Mouse (Mus musculus) heart, embryonic 13.5 days (tissue): ENCODE data around the gene Mc1r. TPM values are rescaled to one million over a fixed set of nuclear protein-coding genes. Genes with fewer than 3 reads are reported as not detected.

Source experiments
- ATAC-seq: fragments of 200-750 bp; cut with Nextera tagmentation; 2 replicates; pipeline ENCODE4 v1.8.0; 2017; ENCODE audit warnings: moderate TSS enrichment; ENCODE audit not compliant: insufficient number of reproducible peaks, low FRiP score, low TSS enrichment; ENCODE audit errors: extremely low read depth
- H3K27ac ChIP-seq: fragments of 300-500 bp; sonication (generic); replicated peaks from 2 replicates; pipeline ENCODE4 v1.5.1; 2015; ENCODE audit warnings: moderate library complexity, mild to moderate bottlenecking, inconsistent platforms
- H3K27me3 ChIP-seq: fragments of 300-500 bp; sonication (generic); replicated peaks from 2 replicates; pipeline ENCODE4 v1.6.1; 2015; ENCODE audit warnings: mild to moderate bottlenecking, inconsistent platforms
- H3K36me3 ChIP-seq: fragments of 300-500 bp; sonication (generic); 2 replicates; pipeline ENCODE4 v1.6.1; 2015; ENCODE audit warnings: mild to moderate bottlenecking, inconsistent platforms
- H3K4me1 ChIP-seq: fragments of 300-500 bp; sonication (generic); 2 replicates; pipeline ENCODE4 v1.6.1; 2015; ENCODE audit warnings: inconsistent platforms
- H3K4me2 ChIP-seq: fragments of 300-500 bp; sonication (generic); 2 replicates; pipeline ENCODE4 v1.6.1; 2015; ENCODE audit warnings: inconsistent platforms, mild to moderate bottlenecking, moderate library complexity
- H3K4me3 ChIP-seq: fragments of 300-500 bp; sonication (generic); 2 replicates; pipeline ENCODE4 v1.5.1; 2015; ENCODE audit warnings: moderate library complexity, mild to moderate bottlenecking, inconsistent platforms
- H3K9ac ChIP-seq: fragments of 300-500 bp; sonication (generic); 2 replicates; pipeline ENCODE4 v1.6.1; 2015; ENCODE audit warnings: inconsistent platforms, mild to moderate bottlenecking, moderate library complexity
- H3K9me3 ChIP-seq: fragments of 300-500 bp; sonication (generic); 2 replicates; pipeline ENCODE4 v1.6.1; 2016; ENCODE audit warnings: inconsistent platforms
- WGBS: fragments of 180-500 bp; shearing (Covaris S2); methylation state at CpG from one replicate; pipeline ENCODE4 v1.1.7; 2015; ENCODE audit warnings: mixed read lengths; 5-methylcytosine and 5-hydroxymethylcytosine counted together
- polyA plus RNA-seq: library from polyadenylated mRNA; unstranded; fragments of >200 nt; fragmentation: Nextera tagmentation; extraction: Ambion mirVana; gene quantifications from 2 replicates; pipeline ENCODE4 v1.2.1, GENCODE M21; 2015

Gene Mc1r
- not detected in 2 replicates for polyA plus RNA-seq

DNA sequence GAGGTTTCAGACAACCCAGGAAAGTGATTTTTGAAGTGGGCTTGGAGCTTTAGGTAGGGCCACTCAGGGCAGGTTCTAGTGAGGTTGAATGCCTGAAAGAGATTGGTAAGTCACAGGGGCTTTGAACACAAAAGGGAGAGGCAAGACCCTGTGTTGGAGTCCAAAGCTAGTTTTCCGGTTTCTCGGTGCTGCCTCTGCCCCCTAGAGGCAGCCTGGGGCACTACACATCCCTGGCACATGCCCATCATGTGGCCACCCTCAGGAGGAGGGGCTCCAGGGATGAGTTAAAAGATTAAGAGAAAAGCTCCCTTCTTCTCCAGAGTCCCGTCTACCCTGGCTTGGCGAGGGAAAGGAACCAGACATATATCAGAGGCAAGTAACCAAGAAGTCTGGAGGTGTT is at the start of gene Mc1r:
TSS of gene Mc1r (plus strand) at position 322 of the 400 bp plus-strand sequence.
- 8% methylated on average over 4 of the region's 4 CpGs for WGBS
- Histone ChIP-seq H3K4me3 (no peak within 1 kb of the TSS), H3K27me3 (peaks cover 36% of the 10 kb centered on the region), H3K4me1 (peaks cover 50% of the 10 kb centered on the region), H3K4me2 (peak within 1 kb of the TSS; percentile 24; the same call in 1 of the 2 replicates), H3K36me3 (peaks cover 18% of the 10 kb centered on the region), H3K9ac (no peak within 1 kb of the TSS), H3K27ac (no peak within 1 kb of the TSS), H3K9me3 (no peaks in the 10 kb centered on the region)
- ATAC-seq = no peak

DNA sequence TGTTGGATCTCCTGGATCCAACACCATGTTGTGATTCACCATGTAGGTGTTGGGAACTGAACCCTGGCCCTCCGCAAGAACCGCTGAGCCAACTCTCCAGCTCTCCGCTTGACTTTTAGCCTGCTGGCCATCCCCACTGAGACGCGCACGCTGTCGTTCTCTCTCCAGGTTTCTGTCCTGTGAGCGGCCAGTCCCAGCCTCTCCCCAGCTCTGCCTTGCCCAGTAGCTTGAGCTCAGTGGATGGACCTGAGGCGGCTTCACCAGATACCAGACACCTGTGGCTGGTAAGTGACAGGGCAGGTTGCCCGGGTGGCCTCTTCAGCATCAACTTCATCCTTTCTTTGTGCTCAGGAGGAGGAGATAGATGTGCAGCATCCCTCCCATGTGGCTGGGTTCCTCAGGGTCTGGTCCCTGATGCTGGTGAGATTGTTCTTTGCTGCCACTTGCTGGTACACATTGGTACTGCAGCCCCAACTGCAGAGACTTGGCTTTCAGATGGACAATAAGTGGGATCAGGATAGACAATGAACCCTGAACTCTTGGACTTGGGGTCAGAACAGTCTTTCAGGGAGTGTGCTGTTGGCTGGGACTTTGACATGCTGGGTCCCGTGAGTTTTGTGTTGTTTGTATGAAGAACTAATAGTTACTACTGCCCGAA is 45.7 kb upstream of the Mc1r start:
- H3K27me3 ChIP-seq = peaks cover 7% of the 10 kb centered on the region; the same call in 1 of the 2 replicates
- no peak overlapping the region for H3K27ac ChIP-seq
- no peak overlapping the region for H3K9ac ChIP-seq
- no peaks in the 10 kb centered on the region for H3K4me1 ChIP-seq
- no peaks in the 10 kb centered on the region for H3K36me3 ChIP-seq
- H3K4me2 ChIP-seq = no peak overlapping the region
- H3K9me3 ChIP-seq = no peaks in the 10 kb centered on the region
- ATAC-seq = no peak
- 39% methylated on average over 12 of the region's 12 CpGs for WGBS
- no peak overlapping the region for H3K4me3 ChIP-seq

DNA sequence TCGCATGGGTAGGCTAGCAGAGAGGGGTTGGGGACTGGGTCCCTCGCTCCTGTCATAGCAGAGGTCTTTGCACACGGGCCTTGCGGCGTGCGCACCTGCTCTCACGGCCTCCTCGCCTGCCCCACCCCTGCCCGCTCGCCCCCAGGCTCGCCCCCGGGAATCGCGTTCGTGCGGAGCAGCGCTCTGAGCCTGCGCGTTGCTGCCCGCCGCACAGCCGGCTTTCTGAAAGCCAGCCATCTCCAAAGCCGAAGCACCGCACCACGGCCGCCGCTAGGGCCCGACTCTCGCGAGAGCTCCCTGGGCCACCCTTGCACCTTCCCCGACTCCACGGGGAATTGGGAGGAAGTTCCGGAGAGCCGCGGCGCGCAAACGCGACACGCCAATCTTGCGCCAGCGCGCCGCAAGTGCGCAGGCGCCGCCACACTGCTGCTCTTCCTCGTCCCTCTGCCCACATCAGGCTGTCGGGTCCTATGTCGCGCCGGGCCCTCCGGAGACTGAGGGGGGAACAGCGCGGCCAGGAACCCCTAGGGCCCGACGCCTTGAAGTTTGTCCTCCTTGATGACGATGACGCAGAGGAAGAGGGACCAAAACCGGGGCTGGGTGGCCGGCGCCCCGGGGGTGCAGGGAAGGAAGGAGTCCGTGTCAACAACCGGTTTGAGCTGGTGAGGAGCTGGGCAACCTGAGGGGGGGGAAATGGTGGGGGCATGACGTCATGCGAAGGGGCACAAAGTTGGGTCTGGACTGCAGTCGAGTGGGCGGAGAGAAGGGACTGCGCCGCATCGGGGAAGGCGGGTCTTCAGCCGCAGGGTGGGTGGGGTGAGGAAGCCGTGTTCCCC is 33.3 kb upstream of the Mc1r start, which contains the start of gene Tcf25:
TSS of gene Tcf25 (plus strand) at position 351 of the 836 bp plus-strand sequence.
- WGBS = under 1% methylated on average over 75 of the region's 75 CpGs
- Histone ChIP-seq H3K4me1 (peaks cover 28% of the 10 kb centered on the region), H3K4me3 (peak within 1 kb of the TSS; percentile 86), H3K9me3 (no peaks in the 10 kb centered on the region), H3K27ac (peak within 1 kb of the TSS; percentile 98), H3K4me2 (peak within 1 kb of the TSS; percentile 92), H3K36me3 (peaks cover 25% of the 10 kb centered on the region), H3K27me3 (no peaks in the 10 kb centered on the region), H3K9ac (peak within 1 kb of the TSS; percentile 93)
- ATAC-seq = peak; percentile 85

DNA sequence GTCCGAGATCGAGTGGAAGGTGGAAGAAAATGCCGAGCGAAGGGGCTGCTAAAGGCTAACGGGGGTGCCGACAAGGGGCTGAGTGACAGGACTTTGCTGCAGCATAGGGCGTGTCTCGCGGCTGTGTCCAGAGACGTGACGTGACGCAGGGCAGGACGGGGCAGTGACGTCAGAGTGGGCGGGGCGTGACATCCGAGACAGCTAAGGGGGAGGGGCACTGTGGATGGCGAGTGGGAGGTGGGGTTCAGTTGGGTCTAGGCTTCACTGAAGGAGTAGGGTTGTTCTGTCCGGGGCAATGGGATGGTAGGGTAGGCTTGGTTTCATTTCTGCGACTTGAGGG is 32.7 kb upstream of the Mc1r start:
- peak overlapping the region; percentile 98 for H3K27ac ChIP-seq
- peak overlapping the region; percentile 93 for H3K9ac ChIP-seq
- peak; percentile 81 for ATAC-seq
- H3K36me3 ChIP-seq = peaks cover 25% of the 10 kb centered on the region
- peak overlapping the region; percentile 92 for H3K4me2 ChIP-seq
- 1% methylated on average over 20 of the region's 20 CpGs for WGBS
- H3K9me3 ChIP-seq = no peaks in the 10 kb centered on the region
- H3K4me1 ChIP-seq = peaks cover 28% of the 10 kb centered on the region
- no peaks in the 10 kb centered on the region for H3K27me3 ChIP-seq
- peak overlapping the region; percentile 86 for H3K4me3 ChIP-seq

DNA sequence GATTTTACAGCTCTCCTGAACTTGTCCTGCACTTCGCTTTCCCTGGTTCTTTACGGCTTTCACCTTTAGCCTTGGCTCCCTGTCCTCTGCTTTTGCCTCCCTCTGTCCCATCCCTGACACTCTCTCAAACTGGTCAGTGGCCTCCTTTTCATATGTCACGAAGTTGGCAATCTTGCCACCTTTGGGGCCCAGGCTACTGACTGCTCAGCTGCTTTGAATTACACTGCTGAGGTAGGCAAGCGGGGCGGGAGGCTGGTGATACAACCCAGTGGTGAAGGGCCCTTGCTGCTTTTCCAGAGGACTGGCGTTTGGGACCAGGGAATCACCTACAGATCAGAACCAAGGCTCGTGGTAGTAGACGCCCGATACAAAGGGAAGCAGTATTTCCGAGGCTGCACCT is 31.2 kb upstream of the Mc1r start:
- Histone ChIP-seq H3K4me2 (no peak overlapping the region), H3K9me3 (no peaks in the 10 kb centered on the region), H3K9ac (no peak overlapping the region), H3K27ac (no peak overlapping the region), H3K36me3 (peaks cover 31% of the 10 kb centered on the region), H3K4me3 (no peak overlapping the region), H3K4me1 (peaks cover 28% of the 10 kb centered on the region), H3K27me3 (no peaks in the 10 kb centered on the region)
- WGBS = 85% methylated on average over 10 of the region's 10 CpGs
- ATAC-seq = no peak

DNA sequence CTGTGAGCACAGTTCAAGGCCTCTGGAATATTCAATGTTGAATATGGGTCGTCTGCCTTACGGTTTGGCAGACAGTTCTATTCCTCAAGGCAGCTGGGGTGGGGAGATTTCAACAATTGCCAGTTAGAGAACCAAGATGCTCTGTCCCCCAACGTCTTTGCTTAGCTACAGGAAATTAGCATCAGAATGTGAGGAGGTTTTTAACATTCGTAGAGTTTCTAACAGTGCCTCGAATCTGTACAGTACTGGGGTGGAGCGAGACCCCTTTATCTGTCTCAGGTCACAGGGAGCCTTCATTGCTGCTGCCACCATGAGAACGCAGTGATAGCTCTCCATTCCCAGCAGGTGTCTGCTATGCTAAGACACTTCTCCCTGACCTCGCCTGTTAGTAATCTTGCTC is 30.8 kb upstream of the Mc1r start:
- peaks cover 35% of the 10 kb centered on the region for H3K36me3 ChIP-seq
- H3K4me1 ChIP-seq = peaks cover 28% of the 10 kb centered on the region
- no peak for ATAC-seq
- no peak overlapping the region for H3K4me2 ChIP-seq
- H3K27me3 ChIP-seq = no peaks in the 10 kb centered on the region
- H3K27ac ChIP-seq = no peak overlapping the region
- WGBS = 64% methylated on average over 8 of the region's 8 CpGs
- no peak overlapping the region for H3K4me3 ChIP-seq
- H3K9ac ChIP-seq = no peak overlapping the region
- no peaks in the 10 kb centered on the region for H3K9me3 ChIP-seq

DNA sequence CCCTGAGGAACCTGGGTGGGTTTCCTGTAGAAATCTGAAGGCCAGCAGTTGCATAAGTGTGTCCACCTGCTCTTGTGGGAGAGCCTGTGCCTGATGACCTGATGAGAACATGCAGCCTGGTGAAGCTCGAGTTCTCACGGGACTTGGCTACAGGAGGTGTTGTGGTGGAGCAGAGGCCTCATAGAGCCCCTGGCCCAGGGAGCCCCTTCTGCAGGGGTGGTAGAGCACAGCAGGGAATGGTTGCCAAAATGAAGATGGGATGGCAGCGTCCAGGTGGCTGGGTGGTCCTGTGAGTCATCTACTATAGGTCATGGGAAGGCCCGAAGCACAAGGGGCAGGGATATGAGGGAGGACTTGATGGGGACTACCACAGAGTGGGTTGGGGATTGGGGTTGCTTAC is 25.2 kb upstream of the Mc1r start:
- no peak overlapping the region for H3K4me3 ChIP-seq
- H3K9me3 ChIP-seq = no peaks in the 10 kb centered on the region
- no peaks in the 10 kb centered on the region for H3K27me3 ChIP-seq
- no peak overlapping the region for H3K4me2 ChIP-seq
- peaks cover 78% of the 10 kb centered on the region for H3K36me3 ChIP-seq
- 86% methylated on average over 4 of the region's 4 CpGs for WGBS
- no peak overlapping the region for H3K27ac ChIP-seq
- no peak for ATAC-seq
- H3K9ac ChIP-seq = no peak overlapping the region
- H3K4me1 ChIP-seq = no peaks in the 10 kb centered on the region

DNA sequence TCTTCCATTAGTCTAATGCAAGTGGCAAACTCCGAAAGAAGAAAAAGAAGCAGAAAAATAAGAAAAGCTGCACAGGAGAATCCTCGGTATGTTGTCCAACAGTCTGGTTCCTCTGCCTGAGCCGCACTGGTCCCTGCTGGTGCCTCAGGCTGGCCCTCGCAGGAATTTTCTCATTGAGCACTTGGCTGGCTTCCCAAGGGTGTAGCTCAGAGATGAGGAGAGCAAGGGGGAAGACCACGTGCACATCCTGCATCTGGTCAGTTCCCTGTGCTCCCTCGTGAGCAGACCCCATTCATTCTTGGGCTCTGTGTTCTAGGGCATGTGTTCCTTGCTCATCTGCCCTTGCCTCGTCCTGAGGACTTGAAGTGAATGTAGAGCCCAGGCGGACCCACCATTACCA is 24.4 kb upstream of the Mc1r start:
- Histone ChIP-seq H3K36me3 (peaks cover 80% of the 10 kb centered on the region), H3K4me1 (no peaks in the 10 kb centered on the region), H3K4me3 (no peak overlapping the region), H3K9me3 (no peaks in the 10 kb centered on the region), H3K27ac (no peak overlapping the region), H3K27me3 (no peaks in the 10 kb centered on the region), H3K9ac (no peak overlapping the region), H3K4me2 (no peak overlapping the region)
- no peak for ATAC-seq
- 71% methylated on average over 8 of the region's 8 CpGs for WGBS

DNA sequence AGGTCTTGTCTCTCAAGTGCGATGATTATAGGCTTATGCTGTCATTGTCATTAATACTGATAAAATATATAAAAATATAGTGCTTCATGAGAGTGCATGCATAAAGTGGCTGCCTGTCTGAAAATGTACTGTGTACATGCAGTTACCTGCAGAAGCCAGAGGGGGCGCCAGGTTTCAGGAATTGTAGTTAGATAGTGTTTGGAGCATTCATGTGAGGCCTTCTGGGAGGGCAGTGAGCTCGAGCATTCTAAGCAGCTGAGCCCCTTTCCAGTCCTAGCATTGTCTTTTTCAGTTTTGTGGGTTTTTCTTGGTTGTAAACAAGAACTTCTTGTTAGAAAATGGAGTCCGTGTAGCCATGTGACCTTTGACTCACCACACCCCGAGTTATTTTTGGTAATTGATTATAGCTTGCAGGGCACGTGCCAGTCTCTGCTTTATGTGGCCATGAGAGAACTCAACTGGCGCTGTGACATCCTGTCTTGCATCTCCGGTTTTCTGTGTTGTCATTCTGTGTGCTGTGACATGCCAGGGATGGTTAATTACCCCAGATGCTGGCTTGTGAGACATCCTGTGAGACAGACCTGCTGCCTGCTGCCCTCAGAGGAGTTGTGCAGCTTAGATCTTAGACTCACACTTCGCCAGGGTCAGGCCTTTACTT is 21.9 kb upstream of the Mc1r start:
- H3K36me3 ChIP-seq = peaks cover 98% of the 10 kb centered on the region
- no peak for ATAC-seq
- H3K4me2 ChIP-seq = no peak overlapping the region
- H3K27ac ChIP-seq = no peak overlapping the region
- WGBS = 61% methylated on average over 9 of the region's 9 CpGs
- no peak overlapping the region for H3K4me3 ChIP-seq
- H3K9me3 ChIP-seq = no peaks in the 10 kb centered on the region
- H3K4me1 ChIP-seq = no peaks in the 10 kb centered on the region
- H3K27me3 ChIP-seq = no peaks in the 10 kb centered on the region
- no peak overlapping the region for H3K9ac ChIP-seq

DNA sequence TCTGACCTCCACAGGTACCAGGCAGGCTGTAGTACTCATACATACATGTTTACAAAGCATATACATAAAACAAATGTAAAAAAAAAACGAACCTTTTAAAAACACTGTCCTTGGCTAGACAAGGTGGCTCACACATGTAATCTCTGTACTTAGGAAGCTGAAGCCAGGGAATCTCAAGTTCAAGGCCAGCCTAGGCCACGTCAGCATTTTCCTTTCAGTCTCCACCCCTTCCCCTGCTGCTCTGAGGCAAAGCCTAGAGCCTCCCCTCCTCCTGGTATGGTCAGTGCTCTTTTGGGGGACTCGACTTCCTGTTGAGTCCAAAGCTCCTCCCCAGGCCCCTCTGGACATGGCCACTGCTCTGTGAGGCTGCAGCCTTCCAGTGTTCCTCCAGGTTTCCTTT is 19.9 kb upstream of the Mc1r start:
- no peaks in the 10 kb centered on the region for H3K9me3 ChIP-seq
- H3K27ac ChIP-seq = no peak overlapping the region
- ATAC-seq = no peak
- WGBS = 73% methylated on average over 3 of the region's 3 CpGs
- no peaks in the 10 kb centered on the region for H3K27me3 ChIP-seq
- no peak overlapping the region for H3K9ac ChIP-seq
- no peak overlapping the region for H3K4me3 ChIP-seq
- no peak overlapping the region for H3K4me2 ChIP-seq
- peaks cover 100% of the 10 kb centered on the region for H3K36me3 ChIP-seq
- H3K4me1 ChIP-seq = no peaks in the 10 kb centered on the region

DNA sequence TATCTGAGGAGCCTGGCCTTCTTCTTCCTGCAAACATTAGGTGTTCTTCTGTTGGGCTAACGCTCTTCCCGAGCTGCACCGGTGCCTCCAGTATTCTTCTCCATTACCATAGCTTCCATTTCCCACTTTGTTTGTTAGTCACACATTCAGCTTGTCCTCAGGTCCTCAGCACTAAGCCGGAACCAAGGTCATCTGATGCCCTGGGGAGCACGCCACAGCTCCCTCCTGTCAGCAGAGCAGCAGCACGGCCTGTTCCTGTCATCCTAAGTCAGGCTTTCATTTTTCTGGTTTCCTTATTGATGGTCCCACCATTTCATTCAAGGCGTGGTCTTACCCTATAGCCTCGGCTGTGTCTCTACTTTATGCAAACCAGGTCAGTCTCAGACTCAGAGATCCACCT is 19.1 kb upstream of the Mc1r start:
- Histone ChIP-seq H3K27ac (no peak overlapping the region), H3K4me1 (no peaks in the 10 kb centered on the region), H3K9me3 (no peaks in the 10 kb centered on the region), H3K4me3 (no peak overlapping the region), H3K4me2 (no peak overlapping the region), H3K27me3 (no peaks in the 10 kb centered on the region), H3K9ac (no peak overlapping the region), H3K36me3 (peaks cover 100% of the 10 kb centered on the region)
- ATAC-seq = no peak
- 73% methylated on average over 8 of the region's 8 CpGs for WGBS
